Mouse (Mus musculus): ENCODE results near the gene Crocc2.

DNA sequence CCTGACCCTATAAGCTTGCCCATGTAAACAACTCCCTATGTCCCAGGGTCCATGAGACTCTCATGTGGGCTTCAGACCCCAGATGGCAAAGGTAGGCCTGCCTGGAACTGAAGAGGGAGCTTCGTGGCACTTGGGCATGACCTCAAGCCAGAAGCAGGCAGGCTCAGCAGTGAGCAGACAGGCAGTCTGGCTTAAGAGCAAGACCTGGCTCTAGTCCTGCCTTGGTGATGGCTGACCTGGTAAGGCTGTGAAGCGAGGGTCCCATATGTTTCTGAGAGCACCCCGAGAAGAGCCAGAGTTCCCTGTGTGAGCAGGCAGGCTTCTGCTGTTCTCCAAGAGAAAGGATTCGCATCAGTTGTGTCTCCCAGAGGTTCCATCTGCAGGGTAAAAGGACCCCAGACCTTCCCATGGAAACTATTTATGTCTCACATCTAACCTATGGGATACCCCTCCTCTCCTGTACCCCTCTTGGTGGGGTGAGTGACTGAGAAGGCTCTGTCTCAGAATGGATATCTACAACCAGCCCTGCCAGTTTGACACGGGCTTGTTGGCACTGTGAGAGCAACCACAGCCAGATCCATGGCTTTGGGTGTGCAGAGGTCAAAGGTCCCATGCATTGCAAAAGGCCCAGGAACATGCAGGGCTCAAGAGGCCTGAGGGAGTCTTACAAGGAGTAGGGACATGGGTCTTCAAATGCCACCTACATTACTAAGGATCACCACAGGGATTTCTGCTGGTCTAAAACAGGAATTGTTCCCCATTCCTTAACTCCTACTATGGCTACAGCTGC, 57.4 kb downstream of the Crocc2 start:
- TF ChIP-seq CTCF (IDR thresholded peaks at IDR 0.05): no peak
- no peak for TF ChIP-seq POLR2A (IDR thresholded peaks at IDR 0.05; ENCODE audit: insufficient read depth, low read depth, low read length)

All from heart, adult 2 months (tissue).